Mouse (Mus musculus) E14TG2a.4 (cell line): ENCODE results near the gene Pou2f1.

Experiments
- H3K27me3 ChIP-seq: 2 replicates; pipeline ENCODE4 v1.6.1; 2014; ENCODE audit warnings: low read length, control low read depth; ENCODE audit not compliant: insufficient read depth
- H3K36me3 ChIP-seq: 2 replicates; pipeline ENCODE4 v1.6.1; 2014; ENCODE audit warnings: low read length, control low read depth; ENCODE audit not compliant: insufficient read depth
- H3K4me1 ChIP-seq: replicated peaks from 2 replicates; pipeline ENCODE4 v1.6.1; 2014; ENCODE audit warnings: low read depth, low read length, control low read depth
- H3K4me3 ChIP-seq: replicated peaks from 2 replicates; pipeline ENCODE4 v1.5.1; 2014; ENCODE audit warnings: mild to moderate bottlenecking, low read length
- H3K9me3 ChIP-seq: 2 replicates; pipeline ENCODE4 v1.6.1; 2014; ENCODE audit warnings: low read length, control low read depth
- CTCF ChIP-seq: conservative IDR thresholded peaks from 2 replicates; pipeline ENCODE4 v1.5.1; 2014; ENCODE audit warnings: low read length
- NANOG ChIP-seq: IDR thresholded peaks from 2 replicates; pipeline ENCODE4 v1.6.1; 2014; ENCODE audit warnings: borderline replicate concordance, low read length, mixed read lengths
- POU5F1 ChIP-seq: IDR thresholded peaks from 2 replicates; pipeline ENCODE4 v1.6.1; 2014; ENCODE audit warnings: low read length, borderline replicate concordance

The Pou2f1 gene

GRCm38 (mm10) chr1:166041501-166041900, 39.0 kb upstream of the Pou2f1 start:
- peaks cover 74% of the 10 kb centered on the region for H3K27me3 ChIP-seq
- peaks cover 26% of the 10 kb centered on the region for H3K4me1 ChIP-seq
- H3K4me3 ChIP-seq = no peak overlapping the region
- H3K9me3 ChIP-seq = no peaks in the 10 kb centered on the region
- no peaks in the 10 kb centered on the region for H3K36me3 ChIP-seq
- no peak for TF ChIP-seq CTCF
- TF ChIP-seq POU5F1 = no peak
- TF ChIP-seq NANOG = peak; percentile 46; the same call in 1 of the 2 replicates

- TF ChIP-seq NANOG (no peak), CTCF (no peak), POU5F1 (no peak)
- peaks cover 15% of the 10 kb centered on the region for H3K9me3 ChIP-seq
- H3K27me3 ChIP-seq = peaks cover 53% of the 10 kb centered on the region
- peaks cover 9% of the 10 kb centered on the region for H3K4me1 ChIP-seq
- H3K36me3 ChIP-seq = no peaks in the 10 kb centered on the region
- H3K4me3 ChIP-seq = no peak overlapping the region
Observed at GRCm38 (mm10) chr1:166038731-166039332, 36.4 kb upstream of the Pou2f1 start.

- peaks cover 24% of the 10 kb centered on the region for H3K9me3 ChIP-seq
- TF ChIP-seq NANOG (no peak), POU5F1 (no peak), CTCF (no peak)
- no peaks in the 10 kb centered on the region for H3K4me1 ChIP-seq
- H3K36me3 ChIP-seq = no peaks in the 10 kb centered on the region
- H3K4me3 ChIP-seq = no peak overlapping the region
- H3K27me3 ChIP-seq = peaks cover 26% of the 10 kb centered on the region
Observed at GRCm38 (mm10) chr1:166035045-166035444, 32.6 kb upstream of the Pou2f1 start.

- H3K4me1 ChIP-seq = no peaks in the 10 kb centered on the region
- no peak overlapping the region for H3K4me3 ChIP-seq
- no peaks in the 10 kb centered on the region for H3K36me3 ChIP-seq
- TF ChIP-seq NANOG (no peak), CTCF (no peak), POU5F1 (no peak)
- 0 out of 2 replicates have a peak, but pooled peaks cover 3% of the 10 kb centered on the region for H3K27me3 ChIP-seq
- peaks cover 24% of the 10 kb centered on the region for H3K9me3 ChIP-seq
Observed at GRCm38 (mm10) chr1:166031673-166032547, 29.4 kb upstream of the Pou2f1 start.

- peaks cover 4% of the 10 kb centered on the region; the same call in 1 of the 2 replicates for H3K4me1 ChIP-seq
- no peaks in the 10 kb centered on the region for H3K36me3 ChIP-seq
- no peak overlapping the region for H3K4me3 ChIP-seq
- no peaks in the 10 kb centered on the region for H3K9me3 ChIP-seq
- TF ChIP-seq CTCF = no peak
- no peak for TF ChIP-seq POU5F1
- TF ChIP-seq NANOG = no peak
- no peaks in the 10 kb centered on the region for H3K27me3 ChIP-seq
Observed at GRCm38 (mm10) chr1:166023981-166024380, 21.5 kb upstream of the Pou2f1 start.

- Histone ChIP-seq H3K4me1 (no peaks in the 10 kb centered on the region), H3K9me3 (no peaks in the 10 kb centered on the region), H3K27me3 (no peaks in the 10 kb centered on the region), H3K4me3 (no peak overlapping the region), H3K36me3 (no peaks in the 10 kb centered on the region)
- TF ChIP-seq NANOG (no peak), POU5F1 (no peak)
Observed at GRCm38 (mm10) chr1:166017203-166017602, 14.7 kb upstream of the Pou2f1 start.

- Histone ChIP-seq H3K4me1 (no peaks in the 10 kb centered on the region), H3K9me3 (no peaks in the 10 kb centered on the region)
- no peak for TF ChIP-seq NANOG
- no peak for TF ChIP-seq POU5F1
- TF ChIP-seq CTCF = no peak
Observed at GRCm38 (mm10) chr1:166016306-166016705, 13.8 kb upstream of the Pou2f1 start.

GRCm38 (mm10) chr1:166014530-166014929, 12.1 kb upstream of the Pou2f1 start:
- no peak overlapping the region for H3K4me3 ChIP-seq
- H3K9me3 ChIP-seq = no peaks in the 10 kb centered on the region
- H3K4me1 ChIP-seq = no peaks in the 10 kb centered on the region
- H3K27me3 ChIP-seq = no peaks in the 10 kb centered on the region
- no peaks in the 10 kb centered on the region for H3K36me3 ChIP-seq
- no peak for TF ChIP-seq CTCF
- no peak for TF ChIP-seq POU5F1
- TF ChIP-seq NANOG = no peak

More at GRCm38 (mm10) chr1:166016306-166016705, 13.8 kb upstream of the Pou2f1 start:
- Histone ChIP-seq H3K36me3 (no peaks in the 10 kb centered on the region), H3K4me3 (no peak overlapping the region), H3K27me3 (no peaks in the 10 kb centered on the region)

- Histone ChIP-seq H3K4me3 (no peak overlapping the region), H3K27me3 (no peaks in the 10 kb centered on the region), H3K9me3 (no peaks in the 10 kb centered on the region), H3K4me1 (peaks cover 8% of the 10 kb centered on the region; the same call in 1 of the 2 replicates), H3K36me3 (no peaks in the 10 kb centered on the region)
- TF ChIP-seq POU5F1 = no peak
- no peak for TF ChIP-seq NANOG
- no peak for TF ChIP-seq CTCF
Observed at GRCm38 (mm10) chr1:166010106-166010505, 7.6 kb upstream of the Pou2f1 start.
